Mouse (Mus musculus) forebrain, embryonic 14.5 days (tissue): ENCODE measurements around the gene Gramd1b. TPM values are rescaled to one million over a fixed set of nuclear protein-coding genes. Genes with fewer than 3 reads are reported as not detected.

Experiments
- ATAC-seq: fragments of 200-750 bp; cut with Nextera tagmentation; 2 replicates; pipeline ENCODE4 v1.8.0; 2017; ENCODE audit warnings: mild to moderate bottlenecking, moderate library complexity
- DNase-seq: peaks from one replicate; pipeline ENCODE4 v3.0.0-alpha.2; 2015; ENCODE audit warnings: low spot score
- H3K27ac ChIP-seq: fragments of 300-500 bp; sonication (generic); 2 replicates; pipeline ENCODE4 v1.5.1; 2014; ENCODE audit warnings: low read depth, mild to moderate bottlenecking, control low read depth, low read length, moderate library complexity
- H3K27me3 ChIP-seq: fragments of 300-500 bp; sonication (generic); replicated peaks from 2 replicates; pipeline ENCODE4 v1.6.1; 2014; ENCODE audit warnings: low read length, control low read depth, mixed read lengths; ENCODE audit not compliant: control insufficient read depth, insufficient read depth
- H3K36me3 ChIP-seq: fragments of 300-500 bp; sonication (generic); 2 replicates; pipeline ENCODE4 v1.6.1; 2014; ENCODE audit warnings: low read length, control low read depth; ENCODE audit not compliant: control insufficient read depth, insufficient read depth
- H3K4me1 ChIP-seq: fragments of 300-500 bp; sonication (generic); 2 replicates; pipeline ENCODE4 v1.6.1; 2014; ENCODE audit warnings: antibody characterized with exemption, low read length, control low read depth; ENCODE audit not compliant: control insufficient read depth, insufficient read depth
- H3K4me2 ChIP-seq: fragments of 300-500 bp; sonication (generic); 2 replicates; pipeline ENCODE4 v1.6.1; 2014; ENCODE audit warnings: mild to moderate bottlenecking, control low read depth, low read length
- H3K4me3 ChIP-seq: fragments of 300-500 bp; sonication (generic); 2 replicates; pipeline ENCODE4 v1.5.1; 2014; ENCODE audit warnings: low read depth, low read length, control low read depth
- H3K9ac ChIP-seq: fragments of 300-500 bp; sonication (generic); 2 replicates; pipeline ENCODE4 v1.6.1; 2014; ENCODE audit warnings: mild to moderate bottlenecking, low read length, control low read depth, moderate library complexity
- H3K9me3 ChIP-seq: fragments of 300-500 bp; sonication (generic); replicated peaks from 2 replicates; pipeline ENCODE4 v1.6.1; 2016; ENCODE audit warnings: low read length, control low read depth, mixed read lengths; ENCODE audit not compliant: control insufficient read depth
- WGBS: fragments of 180-500 bp; shearing (Covaris S2); extraction: QIAGEN DNeasy Blood & Tissue Kit; methylation state at CpG from one replicate; pipeline ENCODE4 v1.1.7; 2014; 5-methylcytosine and 5-hydroxymethylcytosine counted together
- polyA plus RNA-seq: library from polyadenylated mRNA; unstranded; fragments of >200 nt; fragmentation: Nextera tagmentation; extraction: Ambion mirVana; gene quantifications from 2 replicates; pipeline ENCODE4 v1.2.1, GENCODE M21; 2014

Gramd1b gene
- polyA plus RNA-seq, 1 experiment from 2014 or later = 8.6 TPM

DNA sequence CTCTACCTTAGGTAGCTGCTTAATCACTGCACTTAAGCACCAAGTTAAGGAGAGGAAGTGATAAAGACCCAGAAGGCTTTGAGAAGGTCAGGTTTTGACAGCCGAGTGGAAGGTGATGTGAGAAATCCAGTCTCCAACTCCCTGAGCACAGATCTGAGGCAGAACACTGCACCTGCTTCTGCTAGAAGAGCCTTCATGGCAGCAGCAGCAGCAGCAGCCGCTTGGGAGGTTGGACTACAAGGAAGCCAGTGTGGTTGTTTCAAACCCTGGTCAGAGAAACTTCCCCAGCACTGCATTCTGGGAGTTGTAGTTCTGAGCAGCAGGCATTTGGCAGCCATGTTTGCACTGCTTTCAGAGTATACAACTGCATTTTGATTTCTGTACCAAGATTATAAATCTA, 134.1 kb downstream of the Gramd1b start:
- peak overlapping the region; percentile 36; the same call in 1 of the 2 replicates for H3K4me2 ChIP-seq
- 24% methylated on average over 2 of the region's 2 CpGs for WGBS
- H3K27ac ChIP-seq = no peak overlapping the region
- H3K4me3 ChIP-seq = no peak overlapping the region
- no peaks in the 10 kb centered on the region for H3K36me3 ChIP-seq
- DNase-seq (peak; percentile 92), ATAC-seq (peak; percentile 83)
- peak overlapping the region; percentile 21 for H3K9ac ChIP-seq
- H3K4me1 ChIP-seq = peaks cover 6% of the 10 kb centered on the region
- H3K9me3 ChIP-seq = no peaks in the 10 kb centered on the region
- H3K27me3 ChIP-seq = no peaks in the 10 kb centered on the region

DNA sequence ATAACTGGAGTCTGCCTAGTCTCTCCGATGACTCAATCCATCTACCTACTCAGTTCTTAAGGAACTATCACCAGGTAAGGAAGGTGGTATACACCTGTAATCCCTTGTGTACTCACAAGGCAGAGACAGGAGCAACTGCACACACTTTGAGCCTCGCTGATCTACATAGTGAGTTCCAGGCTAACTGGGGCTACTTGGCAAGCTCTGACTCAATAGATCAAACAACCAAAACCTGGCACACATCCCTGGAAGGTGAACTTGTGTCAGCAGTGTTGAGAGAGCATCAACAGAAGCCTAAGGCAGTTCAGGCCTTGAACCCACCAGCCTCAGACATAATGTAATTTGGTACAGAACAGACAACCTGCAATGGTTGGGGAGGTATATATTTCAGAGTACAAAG, 135.0 kb downstream of the Gramd1b start:
- no peak overlapping the region for H3K4me2 ChIP-seq
- no peaks in the 10 kb centered on the region for H3K9me3 ChIP-seq
- WGBS = 85% methylated on average over 2 of the region's 2 CpGs
- ATAC-seq (no peak), DNase-seq (no peak)
- no peaks in the 10 kb centered on the region for H3K36me3 ChIP-seq
- H3K27ac ChIP-seq = no peak overlapping the region
- no peak overlapping the region for H3K4me3 ChIP-seq
- no peaks in the 10 kb centered on the region for H3K27me3 ChIP-seq
- peaks cover 11% of the 10 kb centered on the region for H3K4me1 ChIP-seq
- H3K9ac ChIP-seq = no peak overlapping the region

GRCm38 (mm10) chr9:40391852-40392695, 139.1 kb downstream of the Gramd1b start:
- peak overlapping the region; percentile 50 for H3K4me2 ChIP-seq
- ATAC-seq (peak; percentile 92), DNase-seq (peak; percentile 88)
- 13% methylated on average over 20 of the region's 20 CpGs for WGBS
- H3K9me3 ChIP-seq = no peaks in the 10 kb centered on the region
- no peaks in the 10 kb centered on the region for H3K36me3 ChIP-seq
- peaks cover 11% of the 10 kb centered on the region for H3K4me1 ChIP-seq
- peak overlapping the region; percentile 20 for H3K4me3 ChIP-seq
- no peaks in the 10 kb centered on the region for H3K27me3 ChIP-seq
- H3K27ac ChIP-seq = peak overlapping the region; percentile 78
- H3K9ac ChIP-seq = peak overlapping the region; percentile 60

DNA sequence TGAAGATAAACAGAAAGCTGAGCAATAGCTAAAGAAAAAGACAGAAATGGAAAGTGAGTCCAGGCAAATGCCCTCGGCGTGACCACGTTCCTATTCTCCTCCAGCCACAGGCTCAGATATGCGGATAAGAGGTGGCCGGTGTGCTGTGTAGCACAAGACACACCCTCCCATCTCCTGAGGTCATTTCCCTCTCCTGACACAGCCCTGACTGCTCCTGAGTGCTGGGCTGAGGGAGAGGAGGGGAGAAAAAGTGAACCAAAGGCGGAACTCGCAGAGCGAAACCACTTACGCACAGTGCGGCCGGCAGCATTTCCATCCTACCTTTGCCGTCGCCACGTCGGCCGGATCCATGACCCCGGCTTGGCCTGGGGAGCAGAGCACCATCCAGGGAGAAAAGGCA, 139.8 kb downstream of the Gramd1b start:
- ATAC-seq = no peak
- no peak overlapping the region for H3K4me3 ChIP-seq

GRCm38 (mm10) chr9:40390904-40391303, 140.3 kb downstream of the Gramd1b start:
- peaks cover 11% of the 10 kb centered on the region for H3K4me1 ChIP-seq
- H3K4me3 ChIP-seq = no peak overlapping the region
- H3K36me3 ChIP-seq = no peaks in the 10 kb centered on the region
- WGBS = 38% methylated on average over 8 of the region's 8 CpGs
- ATAC-seq (no peak), DNase-seq (peak; percentile 37)
- H3K27ac ChIP-seq = no peak overlapping the region
- H3K9ac ChIP-seq = 0 out of 2 replicates have a peak overlapping the region, but pooled peaks have one; percentile 60
- H3K9me3 ChIP-seq = no peaks in the 10 kb centered on the region
- peak overlapping the region; percentile 50; the same call in 1 of the 2 replicates for H3K4me2 ChIP-seq
- H3K27me3 ChIP-seq = no peaks in the 10 kb centered on the region

More for the DNA sequence above, 139.8 kb downstream of the Gramd1b start:
- Histone ChIP-seq H3K4me2 (peak overlapping the region; percentile 50), H3K4me1 (peaks cover 11% of the 10 kb centered on the region), H3K9me3 (no peaks in the 10 kb centered on the region), H3K36me3 (no peaks in the 10 kb centered on the region), H3K27me3 (no peaks in the 10 kb centered on the region), H3K9ac (peak overlapping the region; percentile 60), H3K27ac (no peak overlapping the region)
- WGBS = 73% methylated on average over 17 of the region's 17 CpGs
- no peak for DNase-seq

- Histone ChIP-seq H3K4me2 (no peak overlapping the region), H3K9me3 (no peaks in the 10 kb centered on the region), H3K36me3 (no peaks in the 10 kb centered on the region), H3K4me1 (peaks cover 11% of the 10 kb centered on the region), H3K4me3 (no peak overlapping the region), H3K27ac (no peak overlapping the region), H3K9ac (no peak overlapping the region), H3K27me3 (no peaks in the 10 kb centered on the region)
- DNase-seq (no peak), ATAC-seq (no peak)
- 94% methylated on average over 8 of the region's 8 CpGs for WGBS
These were observed 140.8 kb downstream of the Gramd1b start for GRCm38 (mm10) chr9:40390396-40390760.

DNA sequence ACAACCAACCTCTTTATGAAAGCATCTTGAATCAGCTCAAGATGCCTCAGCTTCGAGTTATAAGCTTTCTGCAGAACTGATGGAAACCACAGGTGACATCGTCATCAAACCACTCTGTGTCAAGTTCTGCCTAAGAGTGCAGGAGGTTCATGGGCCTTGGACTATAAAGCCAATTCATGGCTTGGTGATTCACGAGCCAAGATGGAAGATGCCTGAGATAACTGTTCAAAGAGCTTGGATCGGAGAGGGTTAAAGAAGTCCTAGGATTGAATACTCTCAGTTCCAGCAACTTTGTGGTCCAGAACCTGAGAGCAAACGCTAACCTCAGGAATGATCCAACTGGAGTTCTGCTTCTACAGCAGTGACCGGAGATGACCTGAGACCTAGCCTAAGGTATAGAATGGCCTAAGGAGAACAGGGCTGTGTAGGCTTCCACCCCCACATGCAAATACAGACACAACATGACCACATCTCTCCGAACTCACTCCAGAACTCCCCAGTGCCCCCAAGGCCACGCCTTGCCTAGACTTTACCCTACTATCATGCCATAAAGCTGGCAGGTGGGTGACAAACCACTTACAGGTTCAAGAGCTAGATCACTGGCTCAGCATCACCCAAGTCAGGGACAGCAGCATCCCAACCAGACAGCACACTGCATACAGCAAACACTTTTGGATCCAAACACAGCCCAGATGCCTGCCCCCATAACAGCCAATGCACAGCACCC, 141.4 kb downstream of the Gramd1b start:
- Histone ChIP-seq H3K27ac (no peak overlapping the region), H3K36me3 (no peaks in the 10 kb centered on the region), H3K4me2 (no peak overlapping the region), H3K9ac (no peak overlapping the region), H3K9me3 (no peaks in the 10 kb centered on the region), H3K27me3 (no peaks in the 10 kb centered on the region), H3K4me1 (peaks cover 11% of the 10 kb centered on the region), H3K4me3 (no peak overlapping the region)
- 93% methylated on average over 8 of the region's 8 CpGs for WGBS
- no peak for ATAC-seq
- no peak for DNase-seq

GRCm38 (mm10) chr9:40389175-40389574, 142.0 kb downstream of the Gramd1b start:
- no peak overlapping the region for H3K9ac ChIP-seq

GRCm38 (mm10) chr9:40384781-40385180, 146.4 kb downstream of the Gramd1b start:
- Histone ChIP-seq H3K4me1 (peaks cover 4% of the 10 kb centered on the region; the same call in 1 of the 2 replicates), H3K27ac (no peak overlapping the region), H3K9ac (no peak overlapping the region), H3K4me3 (no peak overlapping the region), H3K27me3 (no peaks in the 10 kb centered on the region), H3K9me3 (no peaks in the 10 kb centered on the region), H3K36me3 (no peaks in the 10 kb centered on the region), H3K4me2 (no peak overlapping the region)
- DNase-seq = no peak
- ATAC-seq = no peak
- WGBS = 86% methylated on average over 5 of the region's 5 CpGs

More at GRCm38 (mm10) chr9:40389175-40389574, 142.0 kb downstream of the Gramd1b start:
- Histone ChIP-seq H3K9me3 (no peaks in the 10 kb centered on the region), H3K4me3 (no peak overlapping the region), H3K36me3 (no peaks in the 10 kb centered on the region), H3K27ac (no peak overlapping the region), H3K4me1 (peaks cover 11% of the 10 kb centered on the region), H3K4me2 (no peak overlapping the region), H3K27me3 (no peaks in the 10 kb centered on the region)
- DNase-seq (no peak), ATAC-seq (no peak)
- 87% methylated on average over 6 of the region's 6 CpGs for WGBS
